Mouse (Mus musculus): ENCODE data around the gene Prickle2.

DNA sequence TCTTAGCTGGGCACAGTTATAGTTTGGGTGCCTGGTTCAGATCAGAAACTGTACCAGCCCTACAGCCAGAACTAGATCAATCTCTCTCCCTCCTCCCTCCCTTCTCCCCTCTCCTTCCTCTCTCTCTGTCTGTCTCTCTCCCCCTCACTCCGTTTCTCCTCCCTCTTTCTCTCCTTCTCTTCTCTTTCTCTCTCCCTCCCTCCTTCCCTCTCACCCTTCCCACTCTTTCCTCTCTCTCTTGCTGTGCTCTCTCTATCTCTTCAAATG lies 224.3 kb downstream of the Prickle2 start:
- TF ChIP-seq CTCF (IDR thresholded peaks at IDR 0.05; ENCODE audit: low read depth): no peak
- TF ChIP-seq EP300 (IDR thresholded peaks at IDR 0.05; ENCODE audit: low read depth): no peak
